Mouse (Mus musculus) embryonic fibroblast, embryonic 13.5 days (primary cell): ENCODE results near the gene Pitx2. TPM values are rescaled to one million over a fixed set of nuclear protein-coding genes. Genes with fewer than 3 reads are reported as not detected.

Experiments used
- H3K27ac ChIP-seq: 2 replicates; pipeline ENCODE4 v1.5.1; 2012; ENCODE audit warnings: low read length, control low read depth, inconsistent platforms; ENCODE audit not compliant: insufficient read depth
- H3K4me1 ChIP-seq: 2 replicates; pipeline ENCODE4 v1.6.1; 2011; ENCODE audit warnings: low read length; ENCODE audit not compliant: control insufficient read depth, insufficient read depth
- H3K4me3 ChIP-seq: 2 replicates; pipeline ENCODE4 v1.5.1; 2011; ENCODE audit warnings: mild to moderate bottlenecking, control low read depth, low read length; ENCODE audit not compliant: insufficient read depth
- CTCF ChIP-seq: IDR thresholded peaks from 2 replicates; pipeline ENCODE4 v1.5.1; 2011; ENCODE audit warnings: mild to moderate bottlenecking, control low read depth, low read length, moderate library complexity, borderline replicate concordance; ENCODE audit not compliant: insufficient read depth
- POLR2A ChIP-seq: IDR thresholded peaks from 2 replicates; pipeline ENCODE4 v1.6.1; 2011; ENCODE audit warnings: low read depth, mild to moderate bottlenecking, control low read depth, low read length, moderate library complexity
- polyA plus RNA-seq: library from polyadenylated mRNA; stranded (reverse); fragments of >200 nt; gene quantifications from 2 replicates; pipeline ENCODE4 v1.2.4, GENCODE M21; 2011; ENCODE audit warnings: low read depth; ENCODE audit not compliant: missing spikeins, insufficient read length

The Pitx2 gene
- polyA plus RNA-seq, 1 experiment, result 3.6 TPM

DNA sequence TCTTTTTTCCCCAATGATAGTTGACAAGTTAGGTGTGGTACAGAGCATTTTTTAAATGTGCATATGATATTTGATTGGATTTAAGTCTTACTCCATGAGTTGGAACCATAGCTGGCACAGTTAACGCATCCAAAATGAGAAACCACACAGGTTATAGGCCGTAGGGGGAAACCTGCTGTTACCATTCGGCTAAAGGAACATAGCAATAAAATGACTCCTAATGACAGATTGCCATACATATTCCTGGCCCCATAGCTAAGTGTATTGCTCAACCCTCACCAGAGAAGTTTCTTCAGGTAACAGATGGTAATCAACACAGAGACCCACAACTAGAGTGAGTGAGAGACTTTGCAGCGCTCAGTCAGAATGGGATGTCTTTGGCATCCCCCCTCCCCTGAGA lies 27.9 kb upstream of the Pitx2 start:
- Histone ChIP-seq H3K4me1 (no peaks in the 10 kb centered on the region), H3K27ac (no peak overlapping the region), H3K4me3 (no peak overlapping the region)
- TF ChIP-seq POLR2A (no peak), CTCF (no peak)

DNA sequence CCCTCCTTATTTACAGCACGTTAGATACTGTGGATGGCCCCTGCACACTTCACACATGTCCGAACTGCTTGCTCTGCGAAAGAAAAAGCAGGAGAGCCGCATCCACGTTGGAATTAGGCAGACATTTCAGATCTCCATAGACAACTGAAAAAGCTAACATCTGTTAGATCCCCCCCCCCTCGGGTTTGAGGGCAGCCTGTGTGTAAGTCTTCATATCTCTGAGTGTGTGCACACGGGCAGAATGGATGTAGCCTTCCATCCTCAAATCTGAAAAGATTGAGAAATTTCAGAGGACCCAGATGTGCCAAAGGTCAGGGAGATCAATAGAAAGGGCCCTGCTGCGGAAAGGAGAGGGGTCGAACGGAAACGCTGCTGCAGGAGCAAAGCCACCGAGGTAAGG lies 5.2 kb upstream of the Pitx2 start:
- no peak for TF ChIP-seq POLR2A
- TF ChIP-seq CTCF, result no peak

DNA sequence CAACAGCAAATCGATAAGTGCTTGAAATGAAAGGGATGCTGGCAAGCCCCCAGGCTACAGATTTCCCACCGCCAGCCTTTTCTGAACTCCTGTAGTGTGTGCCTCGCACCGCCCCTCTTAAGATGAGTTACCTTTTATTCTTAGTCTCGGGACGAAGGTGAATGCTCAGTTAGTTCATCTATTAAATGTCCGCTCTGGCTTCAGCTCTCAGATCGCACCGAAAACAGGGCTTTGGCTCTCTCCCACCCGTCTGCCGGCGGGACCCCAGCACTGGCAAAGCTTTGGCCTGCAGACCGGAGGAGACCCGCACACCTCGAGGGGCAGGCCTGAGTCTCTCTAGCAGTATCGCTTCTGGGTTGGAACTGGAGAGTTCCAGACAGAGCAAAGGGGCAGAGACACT lies 4.6 kb upstream of the Pitx2 start:
- H3K4me3 ChIP-seq, result no peak overlapping the region

More for the DNA sequence above, 5.2 kb upstream of the Pitx2 start:
- no peaks in the 10 kb centered on the region for H3K4me1 ChIP-seq
- no peak overlapping the region for H3K27ac ChIP-seq
- H3K4me3 ChIP-seq, result no peak overlapping the region

DNA sequence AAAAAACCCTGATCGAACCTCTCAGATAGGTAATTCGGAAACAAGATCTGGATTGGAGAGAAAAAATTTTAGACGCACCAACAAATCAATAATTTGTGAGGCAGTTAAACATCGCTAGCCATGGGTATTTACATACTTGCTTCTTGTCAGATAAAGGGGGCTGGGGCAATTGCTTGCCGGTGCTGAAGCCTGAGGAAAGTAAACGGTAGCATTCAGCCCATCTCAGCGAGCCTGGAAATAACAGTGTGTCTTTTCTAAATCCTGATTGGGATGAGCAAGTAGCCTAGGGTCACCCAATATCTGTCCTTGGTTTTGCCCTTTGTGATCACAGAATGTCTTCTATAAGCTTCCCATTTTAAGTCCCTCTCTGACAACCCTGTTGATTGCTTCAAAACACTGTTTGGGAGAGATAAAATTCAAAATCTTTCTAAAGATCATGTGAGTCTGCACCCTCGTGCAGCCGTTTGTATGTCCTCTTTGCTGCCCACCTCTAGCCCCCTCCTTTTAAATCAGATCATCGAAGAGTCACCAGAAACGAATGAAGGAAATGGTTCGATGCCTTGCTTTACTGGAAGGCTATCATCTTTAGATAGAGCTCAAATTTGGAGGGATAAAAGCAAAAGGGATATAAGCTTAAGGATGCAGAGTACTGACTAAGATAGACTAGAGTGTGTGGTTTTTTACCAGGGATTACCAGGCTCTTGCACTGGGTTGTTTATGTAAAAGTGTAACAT lies 3.7 kb upstream of the Pitx2 start:
- Histone ChIP-seq H3K4me1 (no peaks in the 10 kb centered on the region), H3K27ac (no peak overlapping the region), H3K4me3 (no peak overlapping the region)
- no peak for TF ChIP-seq POLR2A

More for the DNA sequence above, 4.6 kb upstream of the Pitx2 start:
- TF ChIP-seq POLR2A, result no peak
- no peak for TF ChIP-seq CTCF
- no peak overlapping the region for H3K27ac ChIP-seq
- H3K4me1 ChIP-seq, result no peaks in the 10 kb centered on the region

- TF ChIP-seq POLR2A (no peak), CTCF (no peak)
Observed at GRCm38 (mm10) chr3:129196550-129196919, 3.1 kb upstream of the Pitx2 start.

GRCm38 (mm10) chr3:129197035-129197434 lies 2.6 kb upstream of the Pitx2 start:
- Histone ChIP-seq H3K27ac (no peak overlapping the region), H3K4me3 (no peak overlapping the region), H3K4me1 (no peaks in the 10 kb centered on the region)
- TF ChIP-seq POLR2A (no peak), CTCF (no peak)

More at GRCm38 (mm10) chr3:129196550-129196919, 3.1 kb upstream of the Pitx2 start:
- Histone ChIP-seq H3K4me3 (no peak overlapping the region), H3K27ac (no peak overlapping the region), H3K4me1 (no peaks in the 10 kb centered on the region)

- Histone ChIP-seq H3K27ac (no peak overlapping the region), H3K4me3 (no peak overlapping the region), H3K4me1 (no peaks in the 10 kb centered on the region)
- no peak for TF ChIP-seq POLR2A
- no peak for TF ChIP-seq CTCF
Observed at GRCm38 (mm10) chr3:129197786-129198626, 1.7 kb upstream of the Pitx2 start.

GRCm38 (mm10) chr3:129198627-129198903 lies 1.1 kb upstream of the Pitx2 start:
- H3K4me1 ChIP-seq, result no peaks in the 10 kb centered on the region
- no peak for TF ChIP-seq CTCF
- TF ChIP-seq POLR2A, result no peak
- no peak overlapping the region for H3K4me3 ChIP-seq
- H3K27ac ChIP-seq, result no peak overlapping the region

DNA sequence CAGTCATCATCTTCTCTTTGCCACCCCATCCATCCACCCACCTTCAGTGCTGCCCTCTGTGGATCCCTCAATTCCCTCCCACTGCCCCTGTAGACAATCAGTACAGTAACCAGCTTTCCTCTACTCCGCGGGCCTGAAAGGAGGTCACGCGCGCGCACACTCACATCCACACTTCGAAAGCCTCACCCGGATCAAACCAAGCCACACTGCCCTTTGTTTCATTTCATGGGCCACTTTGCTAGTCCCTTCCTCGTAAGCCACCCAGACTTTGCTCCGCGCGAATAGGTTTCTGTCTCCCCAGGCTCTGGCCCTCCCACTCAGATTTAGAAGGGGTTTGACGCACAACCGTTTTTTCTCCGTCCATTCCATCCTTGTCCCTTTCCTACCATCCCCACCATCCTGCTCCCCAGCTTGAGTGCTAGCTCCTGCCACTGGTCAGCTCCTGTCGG lies 494 bp upstream of the Pitx2 start:
- Histone ChIP-seq H3K27ac (no peak overlapping the region), H3K4me1 (no peaks in the 10 kb centered on the region), H3K4me3 (peak overlapping the region; percentile 37)
- TF ChIP-seq CTCF (no peak), POLR2A (no peak)

DNA sequence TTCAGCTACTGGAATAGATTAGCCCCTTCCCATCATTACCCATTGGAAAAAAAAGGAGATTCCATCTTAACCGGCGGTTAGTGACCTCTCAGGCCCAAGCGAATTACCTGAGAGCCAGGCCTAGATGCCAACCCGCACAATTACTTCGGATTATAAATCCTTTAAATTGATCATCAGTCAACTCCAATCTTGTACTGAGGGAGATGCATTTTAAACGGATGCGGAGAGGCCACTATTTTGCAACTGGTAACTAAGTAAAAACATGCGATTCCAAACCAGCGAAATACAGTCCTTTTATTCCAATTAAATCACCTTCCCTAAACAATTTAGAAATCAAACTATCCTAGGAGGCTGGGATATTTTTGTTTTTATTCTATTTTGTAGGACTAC lies 818 bp downstream of the Pitx2 start:
- TF ChIP-seq CTCF (no peak), POLR2A (no peak)
- no peaks in the 10 kb centered on the region for H3K4me1 ChIP-seq
- H3K4me3 ChIP-seq, result peak overlapping the region; percentile 37
- H3K27ac ChIP-seq, result no peak overlapping the region
